Mouse (Mus musculus) erythroblast, embryonic 14.5 days (primary cell): ENCODE measurements around the gene Nup210.
"Not testable (repeated sequence)": the region's sequence is repeated elsewhere in the genome, so short reads cannot be mapped to it uniquely, and the experiment has no call there.

Experiments used
- GATA1 ChIP-seq: IDR thresholded peaks from 2 replicates; pipeline ENCODE4 v1.6.1; 2012; ENCODE audit warnings: low read length, inconsistent platforms, mixed read lengths
- TAL1 ChIP-seq: IDR thresholded peaks from 3 replicates; pipeline ENCODE4 v1.6.1; 2012; ENCODE audit warnings: low read length, inconsistent platforms, mixed read lengths

- not testable (repeated sequence) for TF ChIP-seq TAL1, GATA1
Measured at GRCm38 (mm10) chr6:91121089-91121488, 4.5 kb upstream of the Nup210 start.
